Mouse (Mus musculus): ENCODE results near the gene Nol10.

DNA sequence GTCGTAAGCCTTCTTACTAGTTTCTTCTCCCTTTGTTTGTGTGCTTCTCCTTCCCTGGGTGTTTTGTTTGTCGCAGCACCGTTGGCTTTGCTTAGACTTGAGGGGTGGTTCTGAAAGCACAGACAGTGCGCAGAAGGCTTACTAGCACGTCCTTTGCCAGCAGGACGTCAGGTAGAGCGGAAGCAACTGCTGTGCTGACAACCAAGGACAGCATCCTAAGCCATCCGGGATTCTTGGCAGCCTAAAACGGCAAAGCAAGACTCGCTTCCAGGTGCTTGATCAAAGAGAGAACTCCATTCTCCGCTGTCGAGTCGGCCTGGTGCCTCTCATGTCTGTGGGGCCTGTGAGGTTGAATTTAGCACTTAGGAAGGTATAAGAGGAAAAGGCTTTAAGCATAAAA, 44.9 kb downstream of the Nol10 start:
- TF ChIP-seq CTCF (IDR thresholded peaks at IDR 0.05; ENCODE audit: borderline replicate concordance, extremely low read depth, insufficient read depth, insufficient read length) (no peak), POLR2A (IDR thresholded peaks at IDR 0.05; ENCODE audit: borderline replicate concordance, extremely low read depth, insufficient read depth, insufficient read length, poor library complexity, severe bottlenecking) (no peak)
